25 mouse cellular contexts compared by ENCODE assay signal in the genomic region with DNA sequence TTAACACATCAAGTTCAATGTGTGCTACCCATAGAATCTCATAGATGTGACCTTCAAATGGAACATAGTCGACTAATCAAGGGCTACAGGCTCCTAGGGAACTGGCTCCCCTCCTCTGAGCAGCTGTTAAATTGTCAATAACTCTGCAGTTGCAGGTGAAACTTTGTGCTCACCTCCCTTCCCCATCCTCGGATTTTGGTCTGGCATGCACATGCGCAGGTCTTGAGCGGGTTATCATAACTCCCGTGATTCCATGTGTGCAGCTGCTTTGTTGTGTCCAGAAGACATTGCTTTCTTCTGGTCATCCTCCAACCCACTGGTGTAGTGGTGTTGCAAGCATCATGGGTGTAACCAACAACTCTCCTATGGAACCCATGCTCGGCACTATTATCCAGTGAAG. TPM values are rescaled to one million over a fixed set of nuclear protein-coding genes. Genes with fewer than 3 reads are reported as not detected.
DNase-seq lines count a peak whose midpoint lies in the region; ATAC-seq and TF ChIP-seq lines count a peak whose summit lies in the region.
"Had no signal": no experiment of that assay in that cellular context is flagged by ENCODE, and none has a peak within 500 bp of the region (broad histone marks: within the 10 kb centered on the region; RNA-seq: fewer than 3 reads in every experiment).

No protein-coding gene starts in this region.

- intact Hi-C loops in heart, postnatal 25 days (cut with DNase I): loop anchor here (10.0 kb wide), 2 partner anchors 435 to 1045 kb away; no protein-coding TSS in a partner anchor

- 87% methylated on average over 6 of the region's 6 CpGs for WGBS in heart, embryonic 10.5 days
- WGBS in midbrain, embryonic 10.5 days: 90% methylated on average over 6 of the region's 6 CpGs
- 94% methylated on average over 6 of the region's 6 CpGs for WGBS in midbrain, embryonic 16.5 days
- WGBS in limb, embryonic 11.5 days: 92% methylated on average over 6 of the region's 6 CpGs
- WGBS in intestine, postnatal 0 days: 89% methylated on average over 6 of the region's 6 CpGs

- no peak overlapping the region for H3K9ac ChIP-seq in midbrain, embryonic 16.5 days (ENCODE audit: low read depth, low read length)
- no peak overlapping the region for H3K9ac ChIP-seq in limb, embryonic 11.5 days (ENCODE audit: low read length)
- H3K9ac ChIP-seq in intestine, postnatal 0 days (ENCODE audit: low read depth, low read length): no peak overlapping the region
- H3K9ac ChIP-seq: embryonic facial prominence, embryonic 13.5 days; embryonic facial prominence, embryonic 15.5 days; forebrain, embryonic 12.5 days had no signal

- H3K4me3 ChIP-seq in heart, embryonic 10.5 days: no peak overlapping the region
- H3K4me3 ChIP-seq in midbrain, embryonic 10.5 days: no peak overlapping the region
- no peak overlapping the region for H3K4me3 ChIP-seq in midbrain, embryonic 16.5 days (ENCODE audit: low read depth, low read length)
- H3K4me3 ChIP-seq in limb, embryonic 11.5 days (ENCODE audit: low read depth, low read length): no peak overlapping the region
- no peak overlapping the region for H3K4me3 ChIP-seq in intestine, postnatal 0 days (ENCODE audit: low read depth, low read length)
- H3K4me3 ChIP-seq: embryonic facial prominence, embryonic 13.5 days; embryonic facial prominence, embryonic 15.5 days; erythroblast, embryonic 14.5 days; forebrain, embryonic 10.5 days; forebrain, embryonic 12.5 days had no signal

- H3K4me2 ChIP-seq in midbrain, embryonic 16.5 days (ENCODE audit: low read length): no peak overlapping the region
- H3K4me2 ChIP-seq in limb, embryonic 11.5 days (ENCODE audit: low read depth, severe bottlenecking): no peak overlapping the region
- H3K4me2 ChIP-seq in intestine, postnatal 0 days (replicated peaks; ENCODE audit: low read depth): no peak overlapping the region
- H3K4me2 ChIP-seq: embryonic facial prominence, embryonic 13.5 days; embryonic facial prominence, embryonic 15.5 days; forebrain, embryonic 12.5 days had no signal

- peaks cover 35% of the 10 kb centered on the region for H3K27me3 ChIP-seq in heart, embryonic 10.5 days (ENCODE audit: insufficient read depth, poor library complexity, severe bottlenecking)
- peaks cover 30% of the 10 kb centered on the region for H3K27me3 ChIP-seq in midbrain, embryonic 10.5 days (ENCODE audit: low read depth, poor library complexity, severe bottlenecking)
- H3K27me3 ChIP-seq in midbrain, embryonic 16.5 days (ENCODE audit: control insufficient read depth, insufficient read depth, low read depth, low read length): no peaks in the 10 kb centered on the region
- H3K27me3 ChIP-seq in limb, embryonic 11.5 days (ENCODE audit: control insufficient read depth, insufficient read depth, low read length): peaks cover 9% of the 10 kb centered on the region
- H3K27me3 ChIP-seq in intestine, postnatal 0 days (replicated peaks; ENCODE audit: control insufficient read depth, insufficient read depth, low read length): peaks cover 13% of the 10 kb centered on the region

- DNase-seq in heart, embryonic 10.5 days (ENCODE audit: low spot score): peak; percentile 61
- DNase-seq in heart, postnatal 25 days (ENCODE audit: low spot score): no peak
- DNase-seq in midbrain, embryonic 10.5 days (ENCODE audit: low spot score): peak; percentile 9
- peak; percentile 15 for DNase-seq in testis, postnatal 10 days (ENCODE audit: low spot score)
- no peak for DNase-seq in testis, postnatal 14 days (ENCODE audit: low spot score)
- DNase-seq in limb, embryonic 11.5 days (ENCODE audit: low spot score): peak; percentile 11
- DNase-seq: adrenal gland, adult 2 months; adrenal gland, postnatal 10 days; adrenal gland, postnatal 25 days; cerebellum, adult 11 months; cerebellum, adult 18-20 months; cerebellum, adult 8-10 months; cerebellum, adult 9-11 months; cerebellum, postnatal 36 days; embryo, embryonic 11 days had no signal

- H3K27ac ChIP-seq in heart, embryonic 10.5 days: no peak overlapping the region
- H3K27ac ChIP-seq in midbrain, embryonic 10.5 days (replicated peaks): no peak overlapping the region
- H3K27ac ChIP-seq in midbrain, embryonic 16.5 days (ENCODE audit: low read length): no peak overlapping the region
- no peak overlapping the region for H3K27ac ChIP-seq in limb, embryonic 11.5 days (replicated peaks; ENCODE audit: low read depth, low read length)
- no peak overlapping the region for H3K27ac ChIP-seq in intestine, postnatal 0 days (ENCODE audit: low read depth, low read length)
- H3K27ac ChIP-seq: embryonic facial prominence, embryonic 13.5 days; embryonic facial prominence, embryonic 15.5 days; forebrain, embryonic 10.5 days; forebrain, embryonic 12.5 days had no signal

- no peak for TF ChIP-seq CTCF in intestine, postnatal 0 days (IDR thresholded peaks at IDR 0.05; ENCODE audit: low read depth)

- no peaks in the 10 kb centered on the region for H3K9me3 ChIP-seq in heart, embryonic 10.5 days
- no peaks in the 10 kb centered on the region; the same call in 1 of the 2 replicates for H3K9me3 ChIP-seq in midbrain, embryonic 10.5 days (replicated peaks)
- no peaks in the 10 kb centered on the region for H3K9me3 ChIP-seq in midbrain, embryonic 16.5 days (replicated peaks; ENCODE audit: control insufficient read depth, low read length, poor library complexity, severe bottlenecking)
- no peaks in the 10 kb centered on the region for H3K9me3 ChIP-seq in limb, embryonic 11.5 days (ENCODE audit: control insufficient read depth, low read length)
- H3K9me3 ChIP-seq in intestine, postnatal 0 days (ENCODE audit: control insufficient read depth): no peaks in the 10 kb centered on the region
- H3K9me3 ChIP-seq: embryonic facial prominence, embryonic 13.5 days; embryonic facial prominence, embryonic 15.5 days; forebrain, embryonic 10.5 days had no signal

- no peak for ATAC-seq in midbrain, embryonic 16.5 days
- ATAC-seq in limb, embryonic 11.5 days (ENCODE audit: insufficient number of reproducible peaks, low FRiP score, low TSS enrichment, low read depth): no peak
- ATAC-seq in intestine, postnatal 0 days: no peak
- ATAC-seq: forebrain, embryonic 14.5 days had no signal

- no peaks in the 10 kb centered on the region for H3K36me3 ChIP-seq in heart, embryonic 10.5 days
- no peaks in the 10 kb centered on the region for H3K36me3 ChIP-seq in midbrain, embryonic 10.5 days
- no peaks in the 10 kb centered on the region for H3K36me3 ChIP-seq in midbrain, embryonic 16.5 days (ENCODE audit: control insufficient read depth, insufficient read depth, low read length)
- H3K36me3 ChIP-seq in limb, embryonic 11.5 days (ENCODE audit: control insufficient read depth, insufficient read depth, low read length): no peaks in the 10 kb centered on the region
- no peaks in the 10 kb centered on the region for H3K36me3 ChIP-seq in intestine, postnatal 0 days (ENCODE audit: control insufficient read depth, insufficient read depth)
- H3K36me3 ChIP-seq: embryonic facial prominence, embryonic 13.5 days; embryonic facial prominence, embryonic 15.5 days; forebrain, embryonic 10.5 days; forebrain, embryonic 12.5 days had no signal

- H3K4me1 ChIP-seq in heart, embryonic 10.5 days: peaks cover 14% of the 10 kb centered on the region
- no peaks in the 10 kb centered on the region; the same call in 1 of the 2 replicates for H3K4me1 ChIP-seq in midbrain, embryonic 10.5 days
- no peaks in the 10 kb centered on the region; the same call in 1 of the 2 replicates for H3K4me1 ChIP-seq in midbrain, embryonic 16.5 days (ENCODE audit: control insufficient read depth, insufficient read depth, low read length)
- peaks cover 2% of the 10 kb centered on the region; the same call in 1 of the 2 replicates for H3K4me1 ChIP-seq in limb, embryonic 11.5 days (ENCODE audit: control insufficient read depth, insufficient read depth, low read length)
- no peaks in the 10 kb centered on the region for H3K4me1 ChIP-seq in intestine, postnatal 0 days (replicated peaks; ENCODE audit: control insufficient read depth, insufficient read depth, low read length)
- H3K4me1 ChIP-seq: embryonic facial prominence, embryonic 13.5 days; forebrain, embryonic 12.5 days had no signal

RNA-seq across cellular contexts. Expression of gene Ephb1, which starts 4.8 kb away (rescaled TPM):
- 0.52 and 1.3 TPM in 2 replicates for polyA plus RNA-seq in heart, embryonic 10.5 days (2016; fragmentation: Nextera tagmentation; extraction: Ambion mirVana)
- total RNA-seq in heart, postnatal 25 days (2021): 10 to 100 TPM; 19.5 to 21.0 TPM
- polyA plus RNA-seq in midbrain, embryonic 10.5 days (2016; fragmentation: Nextera tagmentation; extraction: Ambion mirVana): 9.5 and 14.7 TPM in 2 replicates
- 68.5 and 80.1 TPM in 2 replicates for polyA plus RNA-seq in midbrain, embryonic 16.5 days (2015; fragmentation: Nextera tagmentation; extraction: Ambion mirVana)
- polyA plus RNA-seq in limb, embryonic 11.5 days (2014; fragmentation: Nextera tagmentation; extraction: Ambion mirVana): 1.6 and 2.1 TPM in 2 replicates
- polyA plus RNA-seq in intestine, postnatal 0 days (2015; fragmentation: Nextera tagmentation; extraction: Ambion mirVana): 1.3 and 1.4 TPM in 2 replicates
- total RNA-seq: common myeloid progenitor, adult 5-6 weeks; MEL had no signal
- polyA plus RNA-seq: erythroblast, embryonic 14.5 days had no signal

Comparison
In these comparisons a context has a peak if more than half of its experiments do, and no peak if none do; other contexts are left out.
1. DNase-seq: peak in heart, embryonic 10.5 days (single experiment), midbrain, embryonic 10.5 days (single experiment), testis, postnatal 10 days (single experiment) and limb, embryonic 11.5 days (single experiment); none in heart, postnatal 25 days (single experiment) and testis, postnatal 14 days (single experiment).